Mouse (Mus musculus): ENCODE measurements around the gene Myrf.
"Not testable (repeated sequence)": the region's sequence is repeated elsewhere in the genome, so short reads cannot be mapped to it uniquely, and the experiment has no call there.

Myrf gene

GRCm38 (mm10) chr19:10173844-10174539 is 66.6 kb downstream of the Myrf start:
- DNase-seq = no peak

- no peak for DNase-seq
Measured at GRCm38 (mm10) chr19:10173116-10173718, 67.3 kb downstream of the Myrf start.

- DNase-seq = no peak
Measured at GRCm38 (mm10) chr19:10171846-10172245, 68.7 kb downstream of the Myrf start.

- DNase-seq = no peak
Measured at GRCm38 (mm10) chr19:10171359-10171758, 69.2 kb downstream of the Myrf start.

GRCm38 (mm10) chr19:10170466-10170865 is 70.1 kb downstream of the Myrf start:
- DNase-seq = no peak

DNA sequence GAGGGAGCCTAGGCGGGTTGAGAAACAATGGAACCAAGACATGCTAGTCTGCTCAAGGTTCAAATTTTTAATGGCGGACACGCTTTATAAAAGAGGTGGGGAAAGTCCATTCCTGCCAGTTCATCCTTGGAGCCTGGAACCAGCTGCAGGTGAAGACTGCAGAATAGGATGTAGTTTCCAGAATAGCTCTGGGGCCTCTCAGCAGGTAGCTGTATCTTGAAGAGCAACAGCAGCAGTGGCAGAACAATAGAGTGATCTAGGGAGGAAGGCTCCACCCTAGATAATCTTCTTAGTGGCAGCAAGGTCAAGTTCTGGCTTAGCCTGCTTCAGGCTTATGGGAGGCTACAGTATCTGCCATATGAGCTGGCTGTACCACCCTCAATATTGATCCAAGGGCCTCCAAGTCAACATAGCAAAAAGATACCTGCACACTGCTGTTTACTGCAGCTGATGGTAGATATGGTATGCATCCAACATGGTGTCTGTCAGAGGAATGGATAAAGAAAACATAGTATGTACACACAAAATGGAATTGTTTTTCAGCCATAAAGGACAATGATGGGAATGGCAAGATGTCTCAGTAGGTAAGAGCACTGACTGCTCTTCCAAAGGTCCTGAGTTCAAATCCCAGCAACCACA is 70.7 kb downstream of the Myrf start:
- DNase-seq = not testable (repeated sequence)

DNA sequence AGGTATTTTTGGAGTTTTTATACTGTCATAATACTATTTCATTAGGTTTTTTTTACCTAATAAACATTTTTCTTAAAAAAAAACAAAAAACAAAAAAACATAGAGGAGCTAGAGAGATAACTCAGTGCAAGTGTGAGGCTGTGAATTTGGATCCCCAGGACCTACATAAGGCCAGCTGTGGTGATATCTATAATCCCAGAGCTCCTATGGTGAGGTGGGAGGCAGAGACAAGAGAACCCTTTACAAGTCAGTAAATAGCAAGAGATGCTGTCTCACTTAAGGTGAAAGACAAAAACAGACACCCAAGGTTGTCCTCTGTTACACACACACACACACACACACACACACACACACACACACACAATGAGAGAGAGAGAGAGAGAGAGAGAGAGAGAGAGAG is 71.4 kb downstream of the Myrf start:
- DNase-seq = no peak

- no peak for DNase-seq
Measured at GRCm38 (mm10) chr19:10168441-10168840, 72.1 kb downstream of the Myrf start.

DNA sequence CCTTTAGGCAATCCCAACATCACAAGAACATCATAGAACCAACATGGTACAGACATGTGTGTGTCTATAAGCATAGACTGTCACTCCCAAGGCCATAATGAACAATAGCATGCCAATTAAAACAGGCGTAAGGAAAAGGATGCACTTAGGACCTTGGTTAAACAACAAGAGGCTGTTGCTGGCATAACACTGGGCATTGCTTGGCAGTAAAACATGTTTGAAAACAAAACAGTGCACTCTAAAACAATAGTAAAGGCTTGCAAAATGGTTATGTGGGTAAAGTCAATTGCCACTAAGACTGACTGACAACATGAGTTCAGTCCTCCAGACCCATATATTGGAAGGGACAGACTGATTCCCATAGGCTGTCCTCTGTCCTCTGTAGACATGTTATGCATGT is 72.6 kb downstream of the Myrf start:
- DNase-seq = no peak

- no peak for DNase-seq
Measured at GRCm38 (mm10) chr19:10167112-10167511, 73.4 kb downstream of the Myrf start.

GRCm38 (mm10) chr19:10165928-10166327 is 74.6 kb downstream of the Myrf start:
- not testable (repeated sequence) for DNase-seq

GRCm38 (mm10) chr19:10163896-10164295 is 76.7 kb downstream of the Myrf start:
- no peak for DNase-seq
